8 mouse cellular contexts compared by ENCODE assay signal in the genomic region with DNA sequence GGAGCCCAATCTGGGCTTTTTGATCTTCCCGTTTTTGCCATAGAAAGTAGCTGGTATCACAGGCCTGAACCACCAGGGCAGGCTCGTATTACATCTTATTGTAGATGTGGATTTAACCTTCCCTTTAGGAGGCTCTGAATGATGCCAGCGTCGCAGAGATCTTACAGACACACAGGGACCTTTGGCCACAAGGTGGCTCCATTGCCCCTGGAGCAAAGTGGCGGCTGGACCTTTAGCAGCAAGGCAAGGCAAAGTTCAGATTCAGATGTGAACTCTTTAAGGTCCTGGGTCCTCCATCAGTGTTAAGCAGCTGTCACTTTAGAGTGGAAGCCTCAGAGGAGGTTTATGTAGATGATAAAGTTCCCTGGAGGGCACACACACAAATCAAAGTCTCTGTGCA. TPM values are rescaled to one million over a fixed set of nuclear protein-coding genes. Genes with fewer than 3 reads are reported as not detected.
DNase-seq lines count a peak whose midpoint lies in the region; ATAC-seq and TF ChIP-seq lines count a peak whose summit lies in the region.

No protein-coding gene starts in this region.

- H3K9me3 ChIP-seq in heart, embryonic 12.5 days (replicated peaks): no peaks in the 10 kb centered on the region
- no peaks in the 10 kb centered on the region for H3K9me3 ChIP-seq in midbrain, postnatal 0 days (ENCODE audit: low read length)

- no peak overlapping the region for H3K9ac ChIP-seq in heart, embryonic 12.5 days
- H3K9ac ChIP-seq in midbrain, postnatal 0 days (replicated peaks; ENCODE audit: low read length, poor library complexity, severe bottlenecking): no peak overlapping the region

- H3K4me3 ChIP-seq in heart, embryonic 12.5 days: no peak overlapping the region
- H3K4me3 ChIP-seq in midbrain, postnatal 0 days (ENCODE audit: low read depth, low read length): no peak overlapping the region

- no peak overlapping the region for H3K27ac ChIP-seq in heart, embryonic 12.5 days (ENCODE audit: poor library complexity, severe bottlenecking)
- H3K27ac ChIP-seq in midbrain, postnatal 0 days (ENCODE audit: low read depth, low read length): no peak overlapping the region

- H3K4me2 ChIP-seq in heart, embryonic 12.5 days: no peak overlapping the region
- H3K4me2 ChIP-seq in midbrain, postnatal 0 days (ENCODE audit: low read depth, low read length, poor library complexity, severe bottlenecking): no peak overlapping the region

- TF ChIP-seq CTCF in midbrain, postnatal 0 days (IDR thresholded peaks at IDR 0.05): peak; percentile 80

- intact Hi-C loops in heart, postnatal 10 days (cut with DNase I): loop anchor here (1.0 to 10.0 kb wide), 4 partner anchors 45 to 493 kb away; a partner anchor contains a TSS

- no peaks in the 10 kb centered on the region for H3K27me3 ChIP-seq in heart, embryonic 12.5 days (replicated peaks)
- no peaks in the 10 kb centered on the region for H3K27me3 ChIP-seq in midbrain, postnatal 0 days (ENCODE audit: insufficient read depth, low read length)

- no peak for ATAC-seq in heart, embryonic 12.5 days (ENCODE audit: insufficient number of reproducible peaks, low FRiP score)
- ATAC-seq in midbrain, postnatal 0 days (ENCODE audit: low FRiP score): no peak

- peaks cover 17% of the 10 kb centered on the region for H3K4me1 ChIP-seq in heart, embryonic 12.5 days (replicated peaks)
- H3K4me1 ChIP-seq in midbrain, postnatal 0 days (ENCODE audit: insufficient read depth, low read length): no peaks in the 10 kb centered on the region

- DNase-seq in heart, adult 18-20 months: peak; percentile 63 to 81
- peak; percentile 61 for DNase-seq in R1 (ENCODE audit: low read depth, low spot score)
- peak; percentile 31 to 61 for DNase-seq in cerebellum, postnatal 4 days (ENCODE audit: low spot score in 2 of 2)
- DNase-seq in heart, postnatal 10 days: peak; percentile 78 to 83
- peak; percentile 57 to 62 for DNase-seq in left cerebral cortex, adult 18-20 months (ENCODE audit: low spot score in 2 of 2)
- peak; percentile 66 for DNase-seq in midbrain, postnatal 0 days (ENCODE audit: low spot score)
- DNase-seq in telencephalon, adult 2 months (ENCODE audit: low read depth, low spot score): peak; percentile 12

- H3K36me3 ChIP-seq in heart, embryonic 12.5 days: peaks cover 18% of the 10 kb centered on the region; the same call in 1 of the 2 replicates
- H3K36me3 ChIP-seq in midbrain, postnatal 0 days (ENCODE audit: insufficient read depth, low read length): peaks cover 13% of the 10 kb centered on the region; the same call in 1 of the 2 replicates

- WGBS in heart, embryonic 12.5 days: 13% methylated on average over 5 of the region's 5 CpGs
- 17% methylated on average over 5 of the region's 5 CpGs for WGBS in midbrain, postnatal 0 days

RNA-seq across cellular contexts. Expression of a gene that starts 26.3 kb away (rescaled TPM):
- total RNA-seq in heart, adult 18-20 months (2021): 10 to 100 TPM; 19.1 to 21.9 TPM
- polyA plus RNA-seq in heart, embryonic 12.5 days (2016; fragmentation: Nextera tagmentation; extraction: Ambion mirVana): 42.6 and 44.6 TPM in 2 replicates
- 10 to 100 TPM; 20.7 to 27.0 TPM for total RNA-seq in heart, postnatal 10 days (2021)
- total RNA-seq in left cerebral cortex, adult 18-20 months (2021): 10 to 100 TPM; 26.7 to 27.1 TPM
- total RNA-seq in midbrain, postnatal 0 days (2014; rRNA removed): 91.8 and 145 TPM in 2 replicates
- 52.1 and 52.6 TPM in 2 replicates for polyA plus RNA-seq in midbrain, postnatal 0 days (2015; fragmentation: Nextera tagmentation; extraction: Ambion mirVana)

RNA-seq across cellular contexts. Expression of a gene that starts 45.3 kb away (rescaled TPM):
- total RNA-seq in heart, adult 18-20 months (2021): 10 to 100 TPM; 79.5 to 88.4 TPM
- 17.7 and 18.0 TPM in 2 replicates for polyA plus RNA-seq in heart, embryonic 12.5 days (2016; fragmentation: Nextera tagmentation; extraction: Ambion mirVana)
- total RNA-seq in heart, postnatal 10 days (2021): 10 to 100 TPM; 93.1 to 98.1 TPM
- 10 to 100 TPM; 91.4 to 94.1 TPM for total RNA-seq in left cerebral cortex, adult 18-20 months (2021)
- total RNA-seq in midbrain, postnatal 0 days (2014; rRNA removed): 139 and 160 TPM in 2 replicates
- 23.8 and 25.3 TPM in 2 replicates for polyA plus RNA-seq in midbrain, postnatal 0 days (2015; fragmentation: Nextera tagmentation; extraction: Ambion mirVana)

Comparison
In these comparisons a context has a peak if more than half of its experiments do, and no peak if none do; other contexts are left out.
1. DNase-seq: peak in every context shown above with its lines; median percentile 80 in heart, postnatal 10 days; 72 in heart, adult 18-20 months; 66 in midbrain, postnatal 0 days; 61 in R1; 60 in left cerebral cortex, adult 18-20 months; 46 in cerebellum, postnatal 4 days; 12 in telencephalon, adult 2 months.